In genomic region chr9:113248703-113249274, GRCm38 (mm10) we compare ENCODE assay signal across 8 mouse cellular contexts.
A peak's percentile ranks its signal among the peaks of the same experiment; 100 is the strongest.
DNase-seq lines count a peak whose midpoint lies in the region; ATAC-seq lines count a peak whose summit lies in the region.

No protein-coding gene starts in this region.

- H3K27ac ChIP-seq in forebrain, embryonic 15.5 days (replicated peaks) = peak overlapping the region; percentile 83
- no peak overlapping the region for H3K27ac ChIP-seq in neural tube, embryonic 14.5 days (ENCODE audit: low read depth, low read length)

- ATAC-seq in forebrain, embryonic 15.5 days (replicated peaks) = peak; percentile 84; the same call in 1 of the 2 replicates
- peak; percentile 63 for ATAC-seq in neural tube, embryonic 14.5 days (ENCODE audit: low read depth)

- peak; percentile 14 for DNase-seq in embryo, embryonic 10 days (ENCODE audit: low spot score)
- DNase-seq in embryo, embryonic 9.5 days (ENCODE audit: extremely low spot score) = no peak
- DNase-seq in left cerebral cortex, postnatal 14 days (ENCODE audit: low spot score in 2 of 2) = peak; percentile 71 to 88
- DNase-seq in adrenal gland, adult 8-10 months = no peak
- DNase-seq in urinary bladder, postnatal 14 days (ENCODE audit: low spot score) = no peak
- no peak for DNase-seq in cerebellum, postnatal 25 days

- no peak overlapping the region for H3K9ac ChIP-seq in forebrain, embryonic 15.5 days (replicated peaks)
- H3K9ac ChIP-seq in neural tube, embryonic 14.5 days (replicated peaks; ENCODE audit: low read depth, low read length) = no peak overlapping the region

- no peaks in the 10 kb centered on the region for H3K36me3 ChIP-seq in forebrain, embryonic 15.5 days
- H3K36me3 ChIP-seq in neural tube, embryonic 14.5 days (ENCODE audit: control insufficient read depth, insufficient read depth, low read length) = no peaks in the 10 kb centered on the region

- H3K9me3 ChIP-seq in forebrain, embryonic 15.5 days = no peaks in the 10 kb centered on the region
- H3K9me3 ChIP-seq in neural tube, embryonic 14.5 days (ENCODE audit: control insufficient read depth, low read length) = no peaks in the 10 kb centered on the region

- intact Hi-C loops in left cerebral cortex, postnatal 14 days (cut with DNase I) = loop anchor here (2.0 to 5.0 kb wide), 4 partner anchors 71 to 239 kb away; no protein-coding TSS in a partner anchor

- 0 out of 2 replicates have a peak, but pooled peaks cover 2% of the 10 kb centered on the region for H3K4me1 ChIP-seq in forebrain, embryonic 15.5 days
- H3K4me1 ChIP-seq in neural tube, embryonic 14.5 days (ENCODE audit: control insufficient read depth, insufficient read depth, low read length) = no peaks in the 10 kb centered on the region

- WGBS in forebrain, embryonic 15.5 days = 43% methylated on average over 12 of the region's 12 CpGs
- 28% methylated on average over 12 of the region's 12 CpGs for WGBS in neural tube, embryonic 14.5 days

- no peaks in the 10 kb centered on the region for H3K27me3 ChIP-seq in forebrain, embryonic 15.5 days
- H3K27me3 ChIP-seq in neural tube, embryonic 14.5 days (ENCODE audit: control insufficient read depth, insufficient read depth, low read length) = no peaks in the 10 kb centered on the region

- H3K4me2 ChIP-seq in forebrain, embryonic 15.5 days (replicated peaks) = no peak overlapping the region
- H3K4me2 ChIP-seq in neural tube, embryonic 14.5 days (ENCODE audit: low read depth, low read length) = no peak overlapping the region

- H3K4me3 ChIP-seq in forebrain, embryonic 15.5 days = no peak overlapping the region
- no peak overlapping the region for H3K4me3 ChIP-seq in neural tube, embryonic 14.5 days (ENCODE audit: low read depth, low read length)

Comparison
In these comparisons a context has a peak if more than half of its experiments do, and no peak if none do; other contexts are left out.
1. DNase-seq: peak in embryo, embryonic 10 days (single experiment) and left cerebral cortex, postnatal 14 days (2 of 2); none in embryo, embryonic 9.5 days (single experiment), adrenal gland, adult 8-10 months (single experiment), urinary bladder, postnatal 14 days (single experiment) and cerebellum, postnatal 25 days (0 of 2).